Mouse (Mus musculus): ENCODE data around the gene Stxbp1.

The Stxbp1 gene

DNA sequence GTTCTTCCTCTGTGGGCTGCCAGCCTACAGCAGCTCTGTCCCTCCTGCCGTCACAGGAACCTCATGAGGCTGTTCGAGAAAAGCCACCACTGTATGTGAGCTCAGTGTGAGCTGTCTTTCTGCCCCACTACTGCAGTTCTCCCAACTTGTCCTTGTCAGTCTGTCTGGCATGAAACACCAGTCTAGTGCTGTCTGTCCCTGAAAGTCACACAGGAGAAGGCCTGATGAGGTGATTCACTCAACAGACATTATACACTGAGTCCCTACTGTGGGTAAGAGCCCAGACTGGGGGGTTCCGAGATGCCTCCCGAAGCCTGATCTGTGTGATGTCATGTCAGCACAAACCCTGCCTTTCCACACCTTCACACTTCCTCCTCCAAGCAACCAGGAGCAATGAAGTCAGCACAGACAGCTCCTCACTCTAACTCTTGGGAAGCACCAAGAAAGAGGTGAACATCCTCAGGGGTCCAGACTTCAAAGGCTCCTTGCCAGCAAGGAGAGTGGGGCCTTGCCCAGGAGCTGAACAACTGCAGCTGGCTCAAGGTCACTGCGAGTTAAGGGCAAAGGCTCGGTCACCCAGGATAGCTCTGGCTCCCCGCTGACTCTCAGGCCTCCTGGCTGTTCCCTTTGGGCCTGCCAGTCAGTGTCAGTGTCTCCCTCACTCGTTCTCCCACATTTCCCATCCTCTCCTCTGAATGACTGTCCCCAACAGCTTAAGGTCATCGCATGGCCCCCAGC lies 8.7 kb downstream of the Stxbp1 start:
- no peak for DNase-seq (ENCODE audit: low spot score)

DNA sequence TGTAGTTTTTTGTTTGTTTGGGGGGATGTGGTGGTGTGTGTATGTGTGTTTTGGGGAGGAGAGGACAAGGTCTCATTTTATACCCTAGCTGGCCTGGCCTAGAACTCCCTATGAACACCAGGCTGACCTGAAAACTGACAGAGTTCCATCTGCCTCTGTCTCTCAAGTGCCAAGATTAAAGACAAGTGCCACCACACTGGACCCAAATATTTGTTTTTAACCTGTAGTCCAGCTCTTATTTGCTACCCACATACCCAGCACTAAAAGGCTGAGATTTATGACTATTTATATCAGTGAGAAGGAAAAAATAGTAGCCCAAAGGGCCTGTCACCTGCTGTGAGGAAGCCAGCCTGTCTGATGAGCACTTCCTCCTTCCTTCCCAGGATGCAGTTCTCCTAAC lies 11.5 kb downstream of the Stxbp1 start:
- no peak for DNase-seq (ENCODE audit: low spot score)

DNA sequence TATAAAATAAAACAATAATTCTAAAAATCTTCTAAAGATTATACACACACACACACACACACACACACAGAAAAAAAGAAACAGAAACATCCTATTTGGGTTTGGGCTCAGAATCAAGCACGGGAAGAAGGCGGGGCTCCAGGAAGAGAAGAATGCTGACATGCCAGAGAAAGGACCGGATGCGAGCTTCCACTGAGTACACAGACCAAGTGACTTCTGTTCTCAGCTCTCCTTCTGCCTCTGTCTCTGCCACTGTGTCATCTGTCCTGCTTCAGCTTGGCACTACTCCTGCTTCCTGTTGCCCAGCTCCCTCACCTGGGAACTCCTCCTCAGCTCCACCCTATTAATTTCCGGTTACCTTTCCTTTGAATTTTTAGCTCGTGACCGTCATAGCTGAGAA lies 12.5 kb downstream of the Stxbp1 start:
- DNase-seq (ENCODE audit: low spot score), result peak; percentile 36

DNA sequence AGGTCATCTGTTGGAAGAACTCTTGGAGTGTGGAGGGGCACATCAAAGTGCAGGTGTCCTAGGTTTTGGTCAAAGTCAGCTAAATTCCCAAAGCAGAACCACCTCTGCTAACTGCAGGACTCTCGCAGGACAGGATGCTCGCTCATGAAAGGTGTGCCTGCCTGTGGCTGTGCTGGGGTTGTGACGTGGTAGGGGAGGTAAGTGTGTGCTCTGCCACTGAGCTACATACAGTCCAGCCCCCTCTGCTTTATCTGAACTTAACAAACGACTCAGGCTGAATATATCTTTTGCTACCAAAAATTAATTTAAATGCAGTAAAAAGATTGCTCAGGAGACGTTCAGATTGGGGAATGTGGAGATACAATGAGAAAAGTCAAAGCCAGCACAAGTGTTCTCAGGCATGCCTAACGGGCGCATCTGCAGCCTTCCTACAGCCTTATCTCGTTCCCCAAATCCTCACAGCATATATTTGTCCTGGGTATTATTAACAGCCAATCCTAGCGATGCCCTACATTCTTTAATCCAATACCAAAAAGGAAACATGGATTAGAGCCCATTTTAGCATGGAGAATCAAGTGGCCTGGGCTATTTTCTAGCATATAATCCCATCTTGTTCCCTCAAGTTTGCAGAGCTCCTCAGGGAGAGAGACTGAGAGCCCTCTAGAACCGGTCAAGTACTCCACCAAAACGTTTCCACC lies 17.9 kb downstream of the Stxbp1 start:
- DNase-seq (ENCODE audit: low spot score), result no peak

DNA sequence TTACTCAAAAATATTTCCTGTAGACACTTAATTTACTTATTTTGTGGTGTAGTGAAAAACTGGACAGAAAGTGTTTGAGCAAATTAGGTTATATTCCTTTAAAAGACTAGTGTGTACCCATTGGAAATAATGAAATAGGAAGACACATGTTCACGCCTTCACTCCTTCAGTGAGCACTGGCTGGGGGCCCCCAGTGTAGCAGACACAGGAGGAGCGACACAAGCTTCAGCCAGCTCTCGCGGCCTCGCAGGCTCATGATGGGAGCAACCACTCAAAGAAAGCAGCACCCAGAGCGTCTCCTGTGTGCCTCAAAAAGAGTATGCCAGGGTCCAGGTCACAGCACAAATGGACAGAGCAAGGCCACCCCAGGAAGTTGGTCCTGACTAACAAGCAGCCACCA lies 21.2 kb downstream of the Stxbp1 start:
- no peak for DNase-seq (ENCODE audit: low spot score)

DNA sequence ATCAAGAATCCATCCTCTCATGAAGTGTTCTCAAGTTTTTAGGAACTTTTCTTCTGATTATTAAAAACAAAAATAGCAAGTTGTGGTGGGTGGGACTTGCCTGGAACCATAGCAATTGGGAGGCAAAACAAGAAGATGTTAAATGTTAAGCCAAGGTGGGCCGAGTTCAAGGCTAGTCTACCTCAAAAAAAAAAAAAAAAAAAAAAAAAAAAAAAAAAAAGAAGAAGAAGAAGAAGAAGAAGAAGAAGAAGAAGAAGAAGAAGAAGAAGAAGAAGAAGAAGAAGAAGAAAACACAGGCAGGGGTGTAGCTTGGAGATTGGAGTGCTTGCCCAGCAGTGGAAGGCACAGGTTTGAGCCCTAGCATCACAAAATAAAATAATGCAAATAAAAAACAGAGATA lies 22.3 kb downstream of the Stxbp1 start:
- DNase-seq (ENCODE audit: low spot score), result no peak

DNA sequence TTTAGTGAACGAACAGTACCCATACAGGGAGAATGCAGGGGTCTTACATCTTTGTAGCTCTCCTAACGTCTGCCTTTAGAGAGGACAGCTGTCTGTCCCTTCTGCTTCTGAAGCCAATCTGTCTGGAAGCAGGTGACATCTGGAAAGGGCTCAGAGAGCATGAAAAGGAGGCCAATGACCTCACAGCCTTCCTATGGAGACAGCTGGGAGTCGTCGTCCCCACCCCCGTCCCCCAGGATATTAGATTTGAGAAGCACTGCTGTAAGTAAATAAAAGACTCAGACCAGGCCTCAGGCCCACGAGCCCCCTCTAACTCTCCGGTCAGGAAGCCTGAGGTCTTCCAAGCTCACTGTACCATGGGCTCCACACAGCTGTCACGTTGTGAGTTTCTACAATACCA lies 22.9 kb downstream of the Stxbp1 start:
- DNase-seq (ENCODE audit: low spot score), result no peak

DNA sequence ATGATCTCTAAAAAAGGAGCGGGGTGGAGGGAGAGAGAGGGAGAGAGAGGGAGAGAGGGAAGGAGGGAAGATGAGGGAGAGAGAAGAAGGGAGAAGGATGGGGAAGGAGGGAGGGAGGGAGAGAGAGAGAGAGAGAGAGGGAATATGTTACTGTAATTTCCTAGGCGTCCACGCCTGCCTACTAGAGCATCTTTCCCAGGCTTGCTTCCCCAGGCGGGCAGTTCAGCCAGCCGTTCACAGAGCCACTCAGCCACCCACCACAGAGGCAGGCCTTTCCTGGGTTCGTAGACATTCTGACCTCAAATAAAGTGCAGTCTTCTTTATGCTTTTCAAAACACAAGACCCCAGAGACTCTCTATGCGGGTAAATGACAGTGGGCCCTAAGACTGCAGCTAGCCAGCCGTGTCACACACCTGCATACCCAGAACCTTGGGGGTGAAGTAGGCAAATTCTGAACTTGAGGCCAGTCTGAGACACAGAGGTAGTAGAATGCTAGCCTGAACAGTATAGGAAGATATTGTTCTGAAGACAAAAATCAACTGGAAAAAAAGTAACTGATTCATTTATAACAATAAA lies 23.4 kb downstream of the Stxbp1 start:
- no peak for DNase-seq (ENCODE audit: low spot score)

DNA sequence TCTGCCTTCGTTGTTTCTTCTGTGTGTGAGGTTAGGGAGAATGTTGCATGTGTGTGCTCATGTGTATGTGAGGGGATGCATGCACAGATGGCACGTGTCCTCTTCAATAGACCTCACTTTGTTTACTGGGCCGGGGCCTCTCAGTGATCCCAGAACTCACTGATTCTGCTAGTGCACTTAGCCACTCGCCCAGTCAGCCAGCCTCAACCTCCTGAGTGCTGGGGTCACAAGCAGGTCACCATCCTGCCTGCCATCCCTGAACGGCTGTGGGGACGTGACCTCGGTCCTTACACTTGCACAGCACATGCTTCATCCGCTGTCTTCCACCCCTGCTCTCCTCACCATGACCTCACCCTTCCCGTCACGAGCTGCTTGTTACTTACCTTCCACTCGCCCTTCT lies 23.9 kb downstream of the Stxbp1 start:
- DNase-seq (ENCODE audit: low spot score), result no peak

DNA sequence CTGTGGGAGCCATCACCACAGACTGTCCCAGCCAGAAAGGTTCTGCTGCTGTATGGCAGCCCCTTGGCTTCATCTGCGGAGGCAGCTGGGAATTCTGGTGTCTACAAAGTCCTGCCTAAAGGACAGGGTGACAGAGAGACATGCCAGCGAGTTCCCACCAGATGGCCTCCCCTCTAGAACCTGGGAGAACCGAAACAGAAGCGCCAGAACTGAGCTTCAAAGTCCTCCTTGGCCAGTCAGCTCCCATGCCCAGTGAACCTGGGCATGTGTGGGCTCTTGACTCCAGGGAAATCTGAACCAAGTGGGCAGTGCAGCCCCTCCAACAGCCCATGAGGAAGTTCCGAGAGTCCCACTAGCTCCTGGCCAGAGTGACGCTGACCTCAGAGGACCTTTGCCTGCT lies 24.4 kb downstream of the Stxbp1 start:
- no peak for DNase-seq (ENCODE audit: low spot score)

DNA sequence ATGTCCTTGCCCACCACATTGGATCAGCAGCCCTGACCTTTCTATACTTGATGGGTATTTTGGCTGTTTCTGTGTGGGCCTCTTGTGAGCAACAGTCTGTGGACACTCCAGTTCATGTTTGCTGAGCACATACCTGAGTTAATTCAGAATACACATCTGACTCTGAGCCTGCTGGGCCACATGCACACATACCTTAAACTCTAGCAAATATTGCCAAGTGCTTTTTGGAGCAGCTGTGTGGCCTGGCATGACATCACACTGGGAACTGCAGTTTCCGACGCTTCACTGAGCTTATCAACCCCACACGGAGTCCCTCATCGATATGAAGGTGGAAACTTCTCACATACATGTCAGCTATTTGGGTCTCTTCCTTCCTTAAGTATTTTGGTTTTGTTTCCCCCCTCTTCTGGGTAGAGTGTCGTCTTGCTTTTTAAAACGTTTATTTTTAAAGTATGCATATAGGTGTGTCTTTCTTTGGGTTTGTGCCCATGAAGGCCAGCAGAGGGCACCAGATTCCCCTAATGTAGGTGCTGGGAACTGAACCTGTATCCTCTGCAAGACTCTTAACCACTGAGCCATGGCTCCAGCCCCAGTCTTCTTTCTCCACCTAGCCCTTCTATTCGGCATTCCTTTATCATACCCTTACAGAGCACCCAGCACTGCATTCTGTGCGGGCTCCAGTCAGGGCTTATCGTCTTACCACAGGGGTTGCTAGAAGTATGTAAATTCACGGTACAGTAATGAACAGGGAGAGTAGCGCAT lies 25.8 kb downstream of the Stxbp1 start:
- DNase-seq (ENCODE audit: low spot score), result peak; percentile 15

DNA sequence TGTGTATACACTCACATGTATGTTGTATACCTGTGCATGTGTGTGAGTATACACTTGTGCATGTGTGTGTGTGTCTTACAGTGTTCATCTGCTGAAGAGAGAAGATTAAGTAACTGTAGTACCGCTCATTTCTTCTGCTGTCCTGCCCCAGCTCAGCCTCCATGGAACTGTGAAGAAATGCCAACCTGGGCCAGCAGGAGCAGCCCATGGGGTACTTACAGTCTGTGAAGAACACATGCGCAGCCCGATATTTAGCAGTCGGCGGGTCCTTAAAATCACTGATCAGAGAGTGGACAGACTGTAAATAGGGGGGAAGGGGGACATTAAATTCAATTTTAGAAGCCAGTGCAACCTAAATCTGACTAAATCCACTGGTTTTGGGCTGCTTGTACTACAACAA lies 28.8 kb downstream of the Stxbp1 start:
- no peak for DNase-seq (ENCODE audit: low spot score)

DNA sequence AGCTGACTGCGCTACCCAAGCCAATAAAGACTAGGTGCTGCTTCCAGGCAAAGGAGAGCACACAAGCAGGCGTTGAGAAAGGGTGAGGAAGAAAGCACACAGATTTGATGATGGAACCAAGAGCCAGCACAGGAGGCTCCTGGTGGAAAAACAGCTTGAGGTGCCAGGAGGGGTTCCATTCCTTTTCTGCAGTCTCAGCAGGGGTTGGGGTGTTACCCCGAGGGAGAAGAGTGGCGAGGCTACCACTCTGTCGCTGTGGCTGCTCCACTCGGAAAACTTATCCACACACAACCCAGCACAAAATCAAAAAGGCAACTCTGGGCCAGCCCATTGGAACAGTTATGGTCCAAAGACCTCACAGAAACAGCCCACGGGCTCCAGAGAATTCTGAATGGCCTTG lies 29.5 kb downstream of the Stxbp1 start:
- DNase-seq (ENCODE audit: low spot score), result no peak

DNA sequence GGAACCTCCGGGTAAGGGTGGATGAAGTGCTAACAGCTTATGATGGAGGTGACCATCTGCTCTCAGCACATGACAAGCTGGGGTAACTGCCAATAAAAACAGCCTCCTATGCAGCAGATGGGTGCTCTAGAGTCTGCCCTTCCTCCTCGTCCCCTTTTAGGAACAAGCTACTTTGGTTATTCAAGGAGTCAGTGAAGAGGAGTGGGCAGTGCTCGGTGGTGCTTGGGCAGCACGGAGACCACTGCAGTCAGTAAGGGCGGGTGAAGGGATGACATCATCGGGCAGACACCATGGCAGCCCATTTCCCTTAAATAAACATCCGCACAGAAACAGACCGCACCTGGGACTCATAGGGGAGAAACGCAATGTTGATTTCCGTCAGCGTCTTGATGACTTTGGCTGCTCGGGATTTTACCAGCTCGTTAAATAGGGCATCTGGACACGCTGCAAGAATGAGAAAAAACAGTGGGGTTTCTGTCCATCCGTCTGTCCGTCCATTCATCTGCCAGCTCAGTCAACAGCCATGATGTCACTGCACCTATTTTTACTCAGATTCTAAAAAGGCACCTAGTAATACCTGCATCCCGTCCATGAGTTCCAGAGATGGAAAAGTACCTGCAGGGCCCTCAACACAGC lies 30.0 kb downstream of the Stxbp1 start:
- no peak for DNase-seq (ENCODE audit: low spot score)

DNA sequence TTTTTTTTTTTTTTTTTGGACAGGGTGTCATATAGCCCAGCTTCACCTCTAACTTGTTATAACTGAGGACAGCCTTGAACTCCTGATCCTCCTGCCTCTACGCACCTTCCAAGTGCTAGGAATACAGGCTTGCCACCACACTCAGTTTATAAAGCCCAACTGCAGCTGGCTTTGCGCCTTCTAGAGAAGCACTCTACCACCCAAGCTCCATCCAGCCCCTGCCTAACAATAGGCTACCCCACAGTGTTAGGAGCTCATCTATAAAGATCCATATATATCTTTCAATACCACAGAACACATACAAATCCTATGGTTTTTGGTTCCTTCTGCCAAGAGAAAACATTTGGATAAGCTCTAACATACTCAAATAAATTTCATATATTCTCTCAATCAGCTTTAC lies 30.5 kb downstream of the Stxbp1 start:
- no peak for DNase-seq (ENCODE audit: low spot score)

DNA sequence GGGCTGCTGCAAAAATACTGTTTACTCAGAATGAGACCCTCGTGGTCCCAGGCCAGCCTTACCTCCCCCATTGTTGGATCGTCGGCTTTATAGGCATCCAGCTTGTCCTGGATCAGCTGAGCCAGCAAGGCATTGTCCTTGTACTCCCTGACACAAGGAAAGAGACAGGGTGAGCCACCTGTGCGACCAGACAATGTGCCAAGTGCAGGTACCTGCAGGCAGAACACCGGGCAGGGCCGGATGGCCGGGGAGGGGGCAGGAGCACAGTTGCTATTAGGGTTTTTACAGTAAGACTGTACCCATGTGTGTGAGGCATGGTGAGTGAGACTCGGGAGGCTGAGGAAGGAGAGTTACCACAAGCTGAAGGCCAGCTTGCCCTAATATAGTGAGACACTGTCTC lies 35.1 kb downstream of the Stxbp1 start:
- no peak for DNase-seq (ENCODE audit: low spot score)

DNA sequence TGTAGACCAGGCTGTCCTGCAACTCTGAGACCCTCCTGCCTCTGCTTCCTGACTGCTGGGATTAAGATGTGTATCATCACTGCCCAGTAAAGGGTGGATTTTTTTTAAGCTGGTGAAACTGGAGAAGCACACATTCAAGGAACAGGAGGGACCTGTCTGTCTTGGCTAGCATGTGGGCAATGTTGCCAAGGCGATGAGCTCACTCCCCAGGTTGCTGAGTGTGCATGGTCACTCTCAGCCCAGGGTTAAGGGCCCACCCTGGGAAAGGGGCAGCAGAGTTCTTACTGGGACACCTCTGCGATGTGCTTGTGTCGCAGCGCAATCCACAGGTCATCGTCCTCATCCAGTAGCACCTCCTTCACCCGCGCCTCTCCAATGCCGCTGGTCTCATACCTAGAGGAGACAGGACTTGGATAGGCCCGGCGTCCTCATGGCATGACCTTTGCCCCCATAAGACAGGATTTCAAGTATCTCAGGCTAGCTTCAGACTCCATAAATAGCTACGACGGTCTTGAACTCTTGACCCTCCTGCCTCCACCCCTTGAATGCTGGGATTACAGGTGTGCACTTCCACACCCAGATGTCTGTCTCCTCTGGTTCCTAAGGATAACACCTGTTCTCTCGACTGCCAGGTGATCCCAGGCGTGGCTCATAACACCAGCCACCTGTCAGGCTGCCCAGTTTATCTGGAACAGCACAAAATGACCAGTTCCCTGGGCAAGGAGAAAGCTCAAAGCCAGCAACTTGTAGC lies 38.1 kb downstream of the Stxbp1 start:
- DNase-seq (ENCODE audit: low spot score), result no peak

DNA sequence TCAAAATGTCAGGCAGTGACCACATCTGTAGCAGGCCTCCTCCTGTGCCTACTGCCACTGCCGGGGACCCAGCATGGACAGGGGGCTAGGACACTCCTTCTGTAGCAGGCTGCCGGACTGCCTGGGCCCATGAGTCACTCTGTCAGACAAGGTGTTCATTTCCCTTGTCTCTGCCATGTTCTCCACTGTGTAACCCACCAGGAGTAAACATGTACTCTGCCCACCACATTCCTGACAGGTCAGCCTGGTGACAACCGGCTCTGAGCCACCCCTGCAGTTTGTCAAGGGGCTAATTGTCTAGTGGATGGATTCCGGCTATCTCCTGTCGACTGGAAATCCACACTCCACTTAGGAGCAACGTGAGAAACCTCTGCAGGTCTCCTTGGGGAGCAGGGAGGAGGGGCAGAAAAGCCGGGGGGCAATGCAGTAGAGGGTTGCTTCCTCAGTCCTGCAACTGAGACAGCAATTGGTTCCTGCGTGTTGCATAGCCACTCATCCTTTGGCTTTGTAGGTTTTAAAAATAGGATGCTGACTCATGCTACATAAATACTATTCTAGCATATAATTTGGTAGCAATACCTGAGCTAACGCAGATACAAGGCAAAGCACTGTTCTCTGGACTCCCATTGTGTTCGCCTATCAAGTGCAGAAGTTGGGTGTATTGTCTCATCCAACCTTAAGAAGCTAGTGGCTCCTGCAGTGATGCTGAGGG lies 48.6 kb downstream of the Stxbp1 start:
- no peak for DNase-seq (ENCODE audit: low spot score)

DNA sequence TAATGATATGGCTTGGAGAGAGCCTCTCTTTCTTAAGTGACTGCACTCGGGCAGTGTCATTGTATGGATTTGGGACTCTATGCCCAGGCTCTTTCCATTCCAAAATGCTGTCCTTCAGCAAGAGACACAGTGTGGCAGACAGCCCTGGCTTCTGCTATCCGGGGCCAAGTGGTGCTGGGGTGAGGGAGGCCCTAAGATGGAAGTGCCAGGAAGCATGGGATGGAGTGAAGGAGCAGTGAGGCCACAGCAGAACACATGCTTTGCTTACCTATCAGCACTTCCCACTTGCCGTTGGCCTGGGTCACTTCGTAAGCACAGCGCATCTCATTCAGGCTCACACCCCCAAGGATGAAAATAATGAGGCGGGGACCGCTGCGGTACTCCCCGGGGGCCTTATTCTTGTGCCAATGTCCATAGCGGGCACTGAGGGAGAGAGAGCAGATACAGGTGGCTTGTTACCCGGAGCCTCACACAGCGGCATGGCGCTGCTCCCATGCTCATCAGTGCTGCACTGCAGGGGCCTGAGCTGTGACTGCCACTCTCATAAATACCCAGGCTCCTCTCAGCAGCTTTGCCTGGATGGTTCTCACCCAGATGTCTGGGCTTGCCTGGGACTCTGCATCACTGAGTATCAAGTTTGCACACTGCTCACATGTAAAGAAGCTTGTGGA lies 51.2 kb downstream of the Stxbp1 start:
- no peak for DNase-seq (ENCODE audit: low spot score)

DNA sequence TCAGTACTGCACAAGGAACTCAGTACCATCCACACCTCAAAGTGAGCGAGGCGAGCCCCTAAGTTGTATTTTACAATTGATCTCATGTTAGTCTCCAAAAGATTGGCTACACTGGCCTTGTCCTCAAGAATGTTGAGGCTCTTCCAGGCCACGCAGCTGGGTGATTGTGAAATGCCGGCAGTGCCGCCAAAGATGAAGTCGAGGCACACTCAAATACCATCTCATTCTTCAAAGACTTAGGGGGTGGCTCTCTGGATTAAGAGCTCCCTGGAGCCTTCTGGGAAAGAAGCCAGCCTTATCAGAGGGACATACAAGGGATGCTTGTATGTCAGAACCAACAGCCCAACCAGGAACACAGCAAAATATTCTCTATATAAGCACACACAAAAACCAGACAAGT lies 55.7 kb downstream of the Stxbp1 start:
- DNase-seq (ENCODE audit: low spot score), result peak; percentile 33
